Mouse (Mus musculus): Measurements from ENCODE around the gene Barhl1. TPM values are rescaled to one million over a fixed set of nuclear protein-coding genes. Genes with fewer than 3 reads are reported as not detected.

Gene Barhl1
- polyA plus RNA-seq, 1 experiment from 2014 or later, result not detected

DNA sequence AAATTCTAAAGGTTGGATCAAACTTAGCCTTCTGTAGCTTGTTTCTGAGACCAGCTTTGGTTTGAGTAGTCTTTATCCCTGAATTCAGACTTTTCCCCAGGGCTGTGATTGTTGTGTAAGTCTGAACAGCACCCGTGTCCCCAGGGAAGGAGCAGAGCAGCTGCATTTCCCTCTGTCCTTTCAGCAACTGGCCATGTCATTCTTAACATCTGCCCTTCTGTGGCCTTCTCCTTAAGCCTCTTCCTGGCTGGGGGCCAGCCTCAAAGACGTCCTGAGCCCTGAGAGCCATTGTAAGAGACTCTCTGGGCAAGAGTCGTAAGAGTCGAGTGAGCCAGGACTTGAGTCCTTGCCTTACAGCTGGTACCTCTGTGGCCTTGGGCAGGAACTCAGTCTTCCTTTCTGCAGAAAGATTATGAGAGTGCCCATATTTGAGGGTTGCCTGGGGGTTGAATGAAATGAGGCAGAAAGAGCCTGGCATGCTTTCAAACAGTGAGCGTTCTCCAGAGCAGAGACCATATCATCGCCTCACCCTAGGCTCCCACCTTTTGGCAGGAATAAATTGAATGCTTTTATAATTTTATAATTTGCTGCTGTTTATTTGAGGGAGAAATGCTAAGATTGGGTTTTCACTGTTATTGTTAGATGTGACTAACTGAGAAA is 33.5 kb downstream of the Barhl1 start:
- TF ChIP-seq CTCF (IDR thresholded peaks at IDR 0.05; ENCODE audit: low read depth), result no peak
- 74% methylated on average over 6 of the region's 6 CpGs for WGBS

DNA sequence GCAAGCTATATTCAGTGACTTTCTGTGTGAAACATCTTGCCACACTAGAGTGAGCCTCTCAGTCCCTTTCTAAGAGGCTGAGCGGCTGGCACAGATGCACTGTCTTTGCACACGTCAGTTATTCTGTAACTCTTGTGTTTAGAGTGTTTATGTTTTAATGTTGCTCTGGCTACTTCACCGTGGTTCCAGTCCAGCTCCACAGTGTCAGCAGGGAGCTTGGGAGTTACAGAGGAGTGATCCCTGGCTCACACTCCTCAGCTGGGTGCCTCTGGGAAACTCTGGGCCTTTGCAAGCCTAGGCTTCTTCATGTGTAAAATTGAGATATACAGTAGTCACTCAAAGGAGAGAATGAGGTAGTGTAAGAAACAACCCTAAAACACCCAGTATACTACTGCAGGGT is 34.4 kb downstream of the Barhl1 start:
- H3K4me1 ChIP-seq (replicated peaks; ENCODE audit: control insufficient read depth, insufficient read depth, low read length), result no peaks in the 10 kb centered on the region
- no peaks in the 10 kb centered on the region for H3K9me3 ChIP-seq (ENCODE audit: control insufficient read depth)
- H3K27me3 ChIP-seq (replicated peaks; ENCODE audit: control insufficient read depth, insufficient read depth, low read length), result no peaks in the 10 kb centered on the region
- H3K4me2 ChIP-seq (replicated peaks; ENCODE audit: low read depth), result no peak overlapping the region
- no peak overlapping the region for H3K9ac ChIP-seq (ENCODE audit: low read depth, low read length)
- WGBS, result 79% methylated on average over 3 of the region's 3 CpGs
- H3K4me3 ChIP-seq (ENCODE audit: low read depth, low read length), result no peak overlapping the region
- ATAC-seq, result no peak
- no peak for TF ChIP-seq CTCF (IDR thresholded peaks at IDR 0.05; ENCODE audit: low read depth)
- H3K36me3 ChIP-seq (ENCODE audit: control insufficient read depth, insufficient read depth), result peaks cover 31% of the 10 kb centered on the region
- H3K27ac ChIP-seq (ENCODE audit: low read depth, low read length), result no peak overlapping the region

More for the DNA sequence above, 33.5 kb downstream of the Barhl1 start:
- Histone ChIP-seq H3K9ac (ENCODE audit: low read depth, low read length) (no peak overlapping the region), H3K4me1 (replicated peaks; ENCODE audit: control insufficient read depth, insufficient read depth, low read length) (no peaks in the 10 kb centered on the region), H3K27me3 (replicated peaks; ENCODE audit: control insufficient read depth, insufficient read depth, low read length) (no peaks in the 10 kb centered on the region), H3K9me3 (ENCODE audit: control insufficient read depth) (no peaks in the 10 kb centered on the region), H3K36me3 (ENCODE audit: control insufficient read depth, insufficient read depth) (peaks cover 23% of the 10 kb centered on the region), H3K27ac (ENCODE audit: low read depth, low read length) (no peak overlapping the region), H3K4me3 (ENCODE audit: low read depth, low read length) (no peak overlapping the region), H3K4me2 (replicated peaks; ENCODE audit: low read depth) (no peak overlapping the region)
- ATAC-seq, result no peak

DNA sequence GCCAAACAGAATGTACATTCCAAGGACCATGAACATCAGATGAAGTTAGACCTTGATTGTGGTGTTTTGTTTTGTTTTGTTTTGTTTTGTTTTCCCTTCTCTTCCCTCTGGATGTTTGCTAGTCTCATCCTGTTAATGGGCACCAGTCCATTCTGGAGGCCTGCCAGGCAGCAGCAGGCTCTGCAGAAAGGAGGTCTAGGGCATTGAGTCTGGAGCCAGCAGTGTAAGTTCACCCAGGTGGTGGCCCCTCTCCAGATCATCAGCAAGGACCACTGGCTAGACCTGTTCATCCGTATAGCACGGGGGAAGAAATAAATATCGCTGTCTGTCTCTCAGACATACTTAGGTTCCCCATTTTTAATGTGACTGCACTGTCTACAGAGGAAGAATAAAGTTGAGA is 35.2 kb downstream of the Barhl1 start:
- H3K4me2 ChIP-seq (replicated peaks; ENCODE audit: low read depth), result no peak overlapping the region
- TF ChIP-seq CTCF (IDR thresholded peaks at IDR 0.05; ENCODE audit: low read depth), result no peak
- no peaks in the 10 kb centered on the region for H3K9me3 ChIP-seq (ENCODE audit: control insufficient read depth)
- H3K27ac ChIP-seq (ENCODE audit: low read depth, low read length), result no peak overlapping the region
- WGBS, result 94% methylated on average over 3 of the region's 3 CpGs
- no peak for ATAC-seq
- H3K4me1 ChIP-seq (replicated peaks; ENCODE audit: control insufficient read depth, insufficient read depth, low read length), result no peaks in the 10 kb centered on the region
- H3K27me3 ChIP-seq (replicated peaks; ENCODE audit: control insufficient read depth, insufficient read depth, low read length), result no peaks in the 10 kb centered on the region
- H3K9ac ChIP-seq (ENCODE audit: low read depth, low read length), result no peak overlapping the region
- no peak overlapping the region for H3K4me3 ChIP-seq (ENCODE audit: low read depth, low read length)
- peaks cover 30% of the 10 kb centered on the region for H3K36me3 ChIP-seq (ENCODE audit: control insufficient read depth, insufficient read depth)

DNA sequence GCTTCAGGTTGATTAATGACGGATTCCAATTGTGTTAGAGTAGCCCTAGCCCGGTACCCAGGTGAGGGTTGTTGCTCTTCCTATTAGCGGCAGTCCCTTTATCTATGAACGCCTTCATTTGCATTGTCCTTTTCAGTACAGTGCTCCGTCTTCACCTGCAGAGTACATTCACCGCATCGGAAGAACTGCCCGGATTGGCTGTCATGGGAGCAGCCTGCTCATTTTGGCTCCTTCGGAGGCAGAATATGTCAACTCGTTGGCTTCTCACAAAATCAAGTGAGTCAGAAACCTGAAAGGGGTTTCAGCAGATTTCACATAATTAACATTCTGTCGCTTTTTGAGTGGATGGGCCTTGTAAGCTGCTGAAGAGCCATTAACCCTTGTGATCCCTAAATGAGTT is 40.9 kb downstream of the Barhl1 start:
- TF ChIP-seq CTCF (IDR thresholded peaks at IDR 0.05; ENCODE audit: low read depth), result no peak
- Histone ChIP-seq H3K9ac (ENCODE audit: low read depth, low read length) (no peak overlapping the region), H3K4me2 (replicated peaks; ENCODE audit: low read depth) (no peak overlapping the region), H3K27ac (ENCODE audit: low read depth, low read length) (no peak overlapping the region), H3K4me1 (replicated peaks; ENCODE audit: control insufficient read depth, insufficient read depth, low read length) (no peaks in the 10 kb centered on the region), H3K4me3 (ENCODE audit: low read depth, low read length) (no peak overlapping the region), H3K27me3 (replicated peaks; ENCODE audit: control insufficient read depth, insufficient read depth, low read length) (no peaks in the 10 kb centered on the region), H3K36me3 (ENCODE audit: control insufficient read depth, insufficient read depth) (peaks cover 30% of the 10 kb centered on the region), H3K9me3 (ENCODE audit: control insufficient read depth) (no peaks in the 10 kb centered on the region)
- no peak for ATAC-seq
- 91% methylated on average over 11 of the region's 11 CpGs for whole genome bisulfite sequencing

DNA sequence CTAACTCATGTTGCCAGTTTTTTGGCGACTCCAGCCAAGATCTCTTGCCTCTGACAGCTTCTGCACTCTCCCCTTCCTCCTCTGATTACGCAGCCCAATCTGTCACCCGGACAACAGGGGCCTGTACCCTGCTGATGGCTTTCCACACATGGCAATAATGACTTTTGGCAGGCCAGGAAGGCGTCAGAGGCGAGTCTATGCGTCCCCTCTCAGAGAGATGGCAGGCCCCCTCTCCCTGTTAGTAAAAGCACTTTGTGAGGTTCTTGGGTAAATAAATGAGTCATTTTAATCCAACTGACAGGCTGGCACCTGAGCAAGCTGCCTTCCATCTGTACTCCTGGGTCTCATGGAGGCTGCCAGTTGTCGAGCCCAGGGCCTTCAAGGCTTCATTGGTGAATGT is 49.0 kb downstream of the Barhl1 start:
- Histone ChIP-seq H3K27me3 (replicated peaks; ENCODE audit: control insufficient read depth, insufficient read depth, low read length) (no peaks in the 10 kb centered on the region), H3K27ac (ENCODE audit: low read depth, low read length) (no peak overlapping the region), H3K4me3 (ENCODE audit: low read depth, low read length) (no peak overlapping the region), H3K4me2 (replicated peaks; ENCODE audit: low read depth) (no peak overlapping the region), H3K36me3 (ENCODE audit: control insufficient read depth, insufficient read depth) (peaks cover 30% of the 10 kb centered on the region), H3K9ac (ENCODE audit: low read depth, low read length) (no peak overlapping the region), H3K9me3 (ENCODE audit: control insufficient read depth) (no peaks in the 10 kb centered on the region), H3K4me1 (replicated peaks; ENCODE audit: control insufficient read depth, insufficient read depth, low read length) (no peaks in the 10 kb centered on the region)
- TF ChIP-seq CTCF (IDR thresholded peaks at IDR 0.05; ENCODE audit: low read depth), result no peak
- 76% methylated on average over 7 of the region's 7 CpGs for WGBS
- no peak for ATAC-seq

- Histone ChIP-seq H3K9me3 (ENCODE audit: control insufficient read depth) (no peaks in the 10 kb centered on the region), H3K9ac (ENCODE audit: low read depth, low read length) (no peak overlapping the region), H3K4me3 (ENCODE audit: low read depth, low read length) (no peak overlapping the region), H3K4me1 (replicated peaks; ENCODE audit: control insufficient read depth, insufficient read depth, low read length) (no peaks in the 10 kb centered on the region), H3K4me2 (replicated peaks; ENCODE audit: low read depth) (no peak overlapping the region), H3K27me3 (replicated peaks; ENCODE audit: control insufficient read depth, insufficient read depth, low read length) (no peaks in the 10 kb centered on the region), H3K27ac (ENCODE audit: low read depth, low read length) (no peak overlapping the region), H3K36me3 (ENCODE audit: control insufficient read depth, insufficient read depth) (peaks cover 56% of the 10 kb centered on the region)
- ATAC-seq, result no peak
- peak; percentile 37; the same call in 1 of the 2 replicates for TF ChIP-seq CTCF (IDR thresholded peaks at IDR 0.05; ENCODE audit: low read depth)
Measured at GRCm38 (mm10) chr2:28863857-28864256, 52.6 kb downstream of the Barhl1 start.
